Mouse (Mus musculus) frontal cortex, postnatal 10 days (tissue): ENCODE data around the gene Sept7.
"Not testable (repeated sequence)": the region's sequence is repeated elsewhere in the genome, so short reads cannot be mapped to it uniquely, and the experiment has no call there.

Source experiments
- DNase-seq, 2 experiments: peaks; one replicate each; pipeline ENCODE4 v3.0.0; 2022; ENCODE audit warnings: low spot score in 2 of 2, mixed read lengths in 1 of 2

The Sept7 gene

GRCm38 (mm10) chr9:25252283-25252726 is at the start of gene Sept7:
Gene Sept7, plus strand, starts transcription at chr9:25252439.
- peak; percentile 98 to 100 for DNase-seq

- DNase-seq, result no peak
Measured at GRCm38 (mm10) chr9:25208087-25208803, 44.0 kb upstream of the Sept7 start.

GRCm38 (mm10) chr9:25212309-25213163 is 39.7 kb upstream of the Sept7 start:
- DNase-seq, result no peak

GRCm38 (mm10) chr9:25213164-25213557 is 39.1 kb upstream of the Sept7 start:
- no peak for DNase-seq

- no peak for DNase-seq
Measured at GRCm38 (mm10) chr9:25215411-25215810, 36.8 kb upstream of the Sept7 start.

- DNase-seq, result no peak
Measured at GRCm38 (mm10) chr9:25216210-25216609, 36.0 kb upstream of the Sept7 start.

GRCm38 (mm10) chr9:25218954-25219353 is 33.3 kb upstream of the Sept7 start:
- no peak for DNase-seq

- DNase-seq, result no peak
Measured at GRCm38 (mm10) chr9:25219882-25220281, 32.4 kb upstream of the Sept7 start.

- no peak for DNase-seq
Measured at GRCm38 (mm10) chr9:25224959-25225358, 27.3 kb upstream of the Sept7 start.

- DNase-seq, result no peak
Measured at GRCm38 (mm10) chr9:25229740-25230139, 22.5 kb upstream of the Sept7 start.

- no peak for DNase-seq
Measured at GRCm38 (mm10) chr9:25230213-25231039, 21.8 kb upstream of the Sept7 start.

- DNase-seq, result no peak
Measured at GRCm38 (mm10) chr9:25241065-25241464, 11.2 kb upstream of the Sept7 start.

GRCm38 (mm10) chr9:25241783-25242182 is 10.5 kb upstream of the Sept7 start:
- DNase-seq, result not testable (repeated sequence)

- DNase-seq, result no peak
Measured at GRCm38 (mm10) chr9:25242266-25242665, 10.0 kb upstream of the Sept7 start.

- DNase-seq, result no peak
Measured at GRCm38 (mm10) chr9:25243926-25244657, 8.1 kb upstream of the Sept7 start.

- DNase-seq, result no peak
Measured at GRCm38 (mm10) chr9:25245125-25245524, 7.1 kb upstream of the Sept7 start.

- DNase-seq, result no peak
Measured at GRCm38 (mm10) chr9:25246508-25246907, 5.7 kb upstream of the Sept7 start.

- no peak for DNase-seq
Measured at GRCm38 (mm10) chr9:25251174-25251573, 1.1 kb upstream of the Sept7 start.

- peak; percentile 88 to 90 for DNase-seq
Measured at GRCm38 (mm10) chr9:25251611-25252282, 492 bp upstream of the Sept7 start.

GRCm38 (mm10) chr9:25252759-25253477 is 679 bp downstream of the Sept7 start:
- peak; percentile 40 to 62 for DNase-seq
